Mouse (Mus musculus) retina, adult 2 months (tissue): ENCODE results near the gene Prima1.
A peak's percentile ranks its signal among the peaks of the same experiment; 100 is the strongest.

Experiments
- DNase-seq: peaks from one replicate; pipeline ENCODE4 v3.0.0-alpha.2; 2012; ENCODE audit warnings: low read depth, low spot score

The Prima1 gene

GRCm38 (mm10) chr12:103226121-103226520 is 15.8 kb downstream of the Prima1 start:
- DNase-seq: no peak

DNA sequence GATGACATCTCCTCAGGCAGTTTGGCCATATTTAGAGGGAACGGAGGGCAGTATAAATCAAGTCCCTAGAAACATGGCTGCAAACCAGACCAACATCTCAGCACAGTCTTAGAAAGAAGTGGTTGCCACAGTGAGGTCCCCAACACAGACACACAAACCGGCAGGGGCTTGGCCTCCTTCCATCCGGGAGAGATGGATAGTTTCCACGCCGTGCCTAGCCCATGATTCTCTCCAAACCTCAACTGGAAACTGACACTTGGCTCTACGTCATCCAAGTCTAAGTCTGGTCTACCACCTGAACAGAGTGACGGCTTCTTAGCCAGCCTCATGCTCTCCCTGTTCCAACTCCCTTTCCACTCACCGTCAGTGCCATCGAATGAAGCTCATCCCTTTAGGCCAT is 18.3 kb downstream of the Prima1 start:
- no peak for DNase-seq

GRCm38 (mm10) chr12:103215877-103216610 is 25.9 kb downstream of the Prima1 start:
- no peak for DNase-seq

DNA sequence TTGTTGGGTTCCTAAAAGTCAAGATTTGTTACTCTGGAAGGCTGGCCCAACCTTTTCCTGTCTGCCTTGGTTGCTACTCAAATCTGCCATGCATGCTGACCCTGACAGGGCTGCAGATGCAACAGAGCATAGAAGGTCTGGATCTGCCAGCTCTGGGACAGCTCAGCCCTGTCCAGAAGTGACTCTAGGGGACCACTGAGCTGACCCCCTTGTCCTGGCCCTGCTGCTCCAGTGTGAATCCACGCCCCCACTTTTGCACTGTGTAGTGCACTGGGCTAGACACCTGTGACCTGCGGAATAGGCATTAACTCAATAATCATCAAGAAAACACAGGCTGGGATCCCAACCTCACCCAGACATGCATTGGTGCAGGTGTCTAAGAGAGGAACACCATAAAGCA is 27.2 kb downstream of the Prima1 start:
- DNase-seq: no peak

GRCm38 (mm10) chr12:103214270-103214669 is 27.7 kb downstream of the Prima1 start:
- DNase-seq: no peak

- DNase-seq: no peak
These were observed 28.4 kb downstream of the Prima1 start for GRCm38 (mm10) chr12:103213591-103213990.

GRCm38 (mm10) chr12:103211078-103211477 is 30.9 kb downstream of the Prima1 start:
- no peak for DNase-seq

GRCm38 (mm10) chr12:103209581-103209980 is 32.4 kb downstream of the Prima1 start:
- no peak for DNase-seq

- DNase-seq: peak; percentile 48
These were observed 36.4 kb downstream of the Prima1 start for GRCm38 (mm10) chr12:103205561-103205960.

GRCm38 (mm10) chr12:103202592-103203544 is 39.1 kb downstream of the Prima1 start:
- no peak for DNase-seq

DNA sequence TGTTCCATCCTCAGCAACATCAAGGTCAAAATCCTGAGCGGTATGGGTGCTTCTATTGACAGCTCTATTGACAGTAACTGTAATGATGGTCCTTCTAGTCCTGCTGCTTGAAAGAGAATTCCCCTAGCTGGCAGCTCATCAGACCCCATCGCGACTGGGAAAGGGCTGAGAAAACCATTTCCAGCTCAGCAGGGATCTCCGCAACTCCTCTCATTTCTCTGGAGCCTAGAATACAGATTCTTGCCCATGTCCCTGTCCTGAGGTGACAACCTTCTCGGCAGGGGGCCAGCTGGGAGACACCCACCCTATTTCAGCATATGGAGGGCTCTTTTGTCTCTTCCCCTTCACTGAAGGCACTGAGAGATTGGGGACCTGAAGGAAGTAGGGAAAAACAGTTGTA is 49.0 kb downstream of the Prima1 start:
- DNase-seq: no peak

DNA sequence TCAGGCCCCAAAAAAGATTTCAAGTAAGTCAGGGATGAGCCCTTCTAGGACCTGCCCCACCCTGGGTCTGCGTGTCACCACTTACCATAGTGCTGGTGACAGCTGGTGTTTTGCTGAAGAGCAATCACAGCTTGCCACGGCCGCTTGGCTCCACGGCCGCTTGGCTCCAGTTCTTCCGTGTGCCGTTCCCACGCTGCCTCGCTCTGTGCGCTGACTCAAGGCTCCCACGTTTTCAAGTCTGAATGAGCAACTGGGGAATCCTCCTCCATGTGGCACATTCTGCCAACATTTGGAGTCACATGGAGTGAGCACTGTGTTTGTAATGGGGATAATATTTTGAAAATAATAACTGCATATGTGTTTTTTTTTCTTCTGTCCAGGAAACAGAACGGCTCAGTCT is 52.2 kb downstream of the Prima1 start:
- DNase-seq: no peak

DNA sequence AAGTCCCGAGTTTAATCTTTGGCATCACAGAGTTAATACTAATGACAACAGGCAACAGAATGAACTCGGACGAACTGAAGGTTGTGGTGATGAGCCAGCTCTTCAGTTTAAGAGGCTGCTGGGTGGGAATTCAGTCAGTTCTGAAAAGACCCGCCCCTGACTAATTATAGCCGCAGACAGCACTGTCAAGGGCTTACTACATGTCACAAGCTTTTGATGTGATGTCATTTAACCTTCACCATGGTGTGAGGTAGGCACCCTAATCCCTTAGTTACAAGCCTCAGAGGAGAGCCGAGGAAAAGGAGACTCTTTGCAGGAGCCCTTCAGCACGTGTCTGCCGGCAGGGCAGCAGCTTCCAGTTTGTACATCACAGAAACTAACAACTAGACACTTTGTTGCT is 53.7 kb downstream of the Prima1 start:
- no peak for DNase-seq

- no peak for DNase-seq
These were observed 54.9 kb downstream of the Prima1 start for GRCm38 (mm10) chr12:103187020-103187419.

DNA sequence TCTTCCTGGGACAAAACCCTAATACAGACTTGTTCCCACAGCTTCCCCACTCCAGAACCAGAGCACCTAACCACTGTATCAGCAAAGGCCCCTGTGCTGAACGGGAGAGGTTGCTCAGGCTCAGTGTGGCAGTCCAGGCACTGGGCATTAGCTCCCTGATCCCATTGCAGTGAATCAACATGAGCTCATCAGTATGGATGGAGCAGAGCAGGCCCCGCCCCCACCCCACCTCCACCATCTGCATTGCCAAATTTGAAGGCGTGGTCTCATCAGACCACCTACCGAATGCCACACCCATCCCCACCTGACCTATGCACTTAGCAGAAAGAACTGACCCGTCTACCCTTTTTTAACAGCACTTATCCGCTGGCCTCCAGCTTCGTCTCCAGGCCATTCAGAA is 58.9 kb downstream of the Prima1 start:
- DNase-seq: no peak

DNA sequence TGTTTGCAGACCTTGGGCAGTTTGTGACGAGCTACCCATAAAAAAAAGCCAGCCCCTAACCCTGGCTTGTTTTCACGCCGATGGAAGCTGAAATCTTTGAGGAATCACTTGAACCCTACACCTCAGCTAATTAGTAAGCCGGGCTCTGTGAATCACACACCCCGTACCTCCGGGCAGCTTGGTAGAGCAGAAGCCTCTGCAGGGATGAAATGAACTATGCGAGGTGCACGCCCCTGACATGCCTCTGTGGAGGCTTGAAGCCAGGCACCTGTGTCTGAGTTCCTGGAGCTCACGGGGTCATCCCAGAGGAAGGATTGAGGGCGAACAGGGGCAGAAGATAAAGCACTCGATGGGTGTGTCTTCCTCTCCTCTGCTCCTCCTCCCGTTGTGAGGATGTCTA is 73.1 kb downstream of the Prima1 start:
- DNase-seq: no peak

- no peak for DNase-seq
These were observed 77.6 kb downstream of the Prima1 start for GRCm38 (mm10) chr12:103164101-103165030.

- no peak for DNase-seq
These were observed 78.4 kb downstream of the Prima1 start for GRCm38 (mm10) chr12:103163596-103163995.

GRCm38 (mm10) chr12:103160721-103161120 is 81.2 kb downstream of the Prima1 start:
- DNase-seq: no peak

DNA sequence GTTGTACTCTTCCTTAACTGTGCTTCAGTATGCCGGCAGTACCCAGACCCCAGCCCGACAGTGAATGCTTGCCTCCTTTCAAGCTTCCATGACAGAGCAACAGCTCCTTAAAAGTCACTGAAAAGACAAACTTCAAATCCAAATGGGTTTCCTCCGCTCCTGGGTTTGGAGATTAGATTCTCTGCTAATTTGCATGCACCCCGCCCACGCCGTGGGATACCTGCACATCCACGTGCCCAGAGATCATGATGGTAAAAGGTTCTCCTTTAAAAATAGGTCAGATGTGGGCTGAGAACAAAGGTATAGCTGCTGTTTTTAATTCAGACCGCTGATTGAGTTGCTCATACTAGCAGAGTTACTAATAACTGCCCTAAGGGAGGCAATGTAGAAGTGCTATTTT is 82.9 kb downstream of the Prima1 start:
- DNase-seq: no peak

DNA sequence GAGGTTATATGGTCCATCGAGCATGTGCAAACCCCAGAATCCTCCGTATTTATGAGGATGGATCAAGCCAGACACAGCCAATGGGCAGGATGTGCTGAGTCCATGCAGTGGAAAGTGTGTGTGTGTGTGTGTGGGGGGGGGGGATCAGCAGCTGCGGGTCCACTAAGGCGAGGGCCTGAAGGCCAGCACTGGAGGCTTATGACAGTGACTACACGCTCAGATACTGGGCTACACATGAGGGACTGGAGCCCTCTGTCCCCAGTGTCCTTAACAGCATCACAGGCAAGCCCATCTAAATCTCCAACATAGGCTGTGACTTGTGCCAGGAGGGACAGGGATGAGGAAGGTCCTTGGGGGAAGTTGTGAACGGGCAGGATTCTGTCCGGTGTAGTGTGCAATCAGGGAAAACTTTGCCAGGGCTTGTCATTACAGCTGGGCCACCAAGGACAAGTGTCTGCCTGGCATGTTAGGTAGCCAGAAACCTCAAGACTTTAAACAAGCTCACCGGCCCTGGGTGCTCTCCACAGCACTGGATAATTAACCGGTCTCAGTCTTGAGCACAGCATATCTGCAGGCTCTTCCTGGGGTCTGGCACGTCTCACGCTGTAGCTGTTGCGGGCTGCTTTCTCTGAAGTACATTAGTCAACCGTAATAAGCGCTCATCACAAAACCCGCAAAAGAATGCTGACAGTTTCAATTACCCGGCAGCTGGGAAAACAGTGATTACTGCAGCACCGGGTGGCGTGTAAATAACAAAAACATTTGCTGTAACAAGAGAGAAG is 84.6 kb downstream of the Prima1 start:
- DNase-seq: no peak
